Mouse (Mus musculus) ES-E14 (cell line): ENCODE results near the gene Tprkb. TPM values are rescaled to one million over a fixed set of nuclear protein-coding genes. Genes with fewer than 3 reads are reported as not detected.
A peak's percentile ranks its signal among the peaks of the same experiment; 100 is the strongest.
"Not testable (repeated sequence)": the region's sequence is repeated elsewhere in the genome, so short reads cannot be mapped to it uniquely, and the experiment has no call there.

Source experiments
- DNase-seq: peaks from one replicate; pipeline ENCODE4 v3.0.0-alpha.2; 2013; ENCODE audit warnings: low read depth, low spot score
- H3K27ac ChIP-seq: 2 replicates; pipeline ENCODE4 v1.5.1; 2012; ENCODE audit warnings: low read depth, mild to moderate bottlenecking, low read length, moderate library complexity, mixed read lengths; ENCODE audit not compliant: poor library complexity, insufficient read depth, severe bottlenecking
- H3K36me3 ChIP-seq: 2 replicates; pipeline ENCODE4 v1.6.1; 2012; ENCODE audit warnings: mild to moderate bottlenecking, low read length, moderate library complexity, mixed read lengths; ENCODE audit not compliant: control insufficient read depth, poor library complexity, insufficient read depth, severe bottlenecking
- H3K4me1 ChIP-seq, 2 experiments: fragments of 150-350 bp in 1 of 2; sonication (generic) in 1 of 2; 2 replicates each; pipeline ENCODE4 v1.6.1; 2012; ENCODE audit warnings: low read length in 2 of 2, mild to moderate bottlenecking in 1 of 2, mixed read lengths in 1 of 2; ENCODE audit not compliant: control insufficient read depth in 2 of 2, insufficient read depth in 2 of 2, poor library complexity in 1 of 2
- H3K4me3 ChIP-seq, 2 experiments: fragments of 150-350 bp in 1 of 2; sonication (generic) in 1 of 2; 2 replicates each; pipeline ENCODE4 v1.5.1; 2012; ENCODE audit warnings: low read length in 2 of 2, low read depth in 1 of 2, mild to moderate bottlenecking in 1 of 2, mixed read lengths in 1 of 2; ENCODE audit not compliant: insufficient read depth in 1 of 2, poor library complexity in 1 of 2, severe bottlenecking in 1 of 2
- H3K9ac ChIP-seq: 2 replicates; pipeline ENCODE4 v1.6.1; 2012; ENCODE audit warnings: low read depth, mild to moderate bottlenecking, low read length, mixed read lengths; ENCODE audit not compliant: poor library complexity, insufficient read depth, severe bottlenecking
- H3K9me3 ChIP-seq: fragments of 150-350 bp; sonication (generic); 2 replicates; pipeline ENCODE4 v1.6.1; 2012; ENCODE audit warnings: low read depth, mild to moderate bottlenecking, low read length; ENCODE audit not compliant: control insufficient read depth, insufficient read depth
- CHD2 ChIP-seq: IDR thresholded peaks from 2 replicates; pipeline ENCODE4 v1.6.1; 2014; ENCODE audit warnings: mild to moderate bottlenecking, low read depth, low read length, inconsistent platforms
- HCFC1 ChIP-seq: IDR thresholded peaks from 2 replicates; pipeline ENCODE4 v1.6.1; 2012; ENCODE audit warnings: low read length, inconsistent platforms, borderline replicate concordance; ENCODE audit not compliant: insufficient read depth
- MAFK ChIP-seq: IDR thresholded peaks from 2 replicates; pipeline ENCODE4 v1.6.1; 2014; ENCODE audit warnings: mild to moderate bottlenecking, low read depth, low read length, inconsistent platforms; ENCODE audit not compliant: insufficient read depth
- ZC3H11A ChIP-seq: IDR thresholded peaks from 2 replicates; pipeline ENCODE4 v1.6.1; 2012; ENCODE audit warnings: low read depth, mild to moderate bottlenecking, inconsistent platforms, low read length, borderline replicate concordance
- ZNF384 ChIP-seq: IDR thresholded peaks from 2 replicates; pipeline ENCODE4 v1.6.1; 2012; ENCODE audit warnings: low read depth, low read length, inconsistent platforms
- in situ Hi-C, 2 experiments: fragments of 600-800 bp; cut with MboI; formaldehyde crosslinking; loops; one replicate each; pipeline ENCODE4 v1.15.1; 2025; ENCODE audit warnings: low sequenced_read_pairs in 2 of 2, inconsistent platforms in 1 of 2; ENCODE audit not compliant: unreplicated experiment in 2 of 2
- total RNA-seq: library from RNA; depleted of rRNA; stranded (reverse); fragments of 300-350 nt; gene quantifications from 2 replicates; pipeline ENCODE4 v1.2.3, GENCODE M21; 2012

Tprkb gene
- total RNA-seq, 1 experiment, result 25.3 TPM

GRCm38 (mm10) chr6:85898596-85899475 is 12.8 kb upstream of the Tprkb start:
- H3K27ac ChIP-seq, H3K4me3 ChIP-seq, H3K4me1 ChIP-seq, H3K36me3 ChIP-seq, H3K9ac ChIP-seq, DNase-seq, H3K9me3 ChIP-seq, in situ Hi-C loops: not testable (repeated sequence)

GRCm38 (mm10) chr6:85902303-85902702 is 9.4 kb upstream of the Tprkb start:
- H3K9ac ChIP-seq, result no peak overlapping the region
- no peaks in the 10 kb centered on the region for H3K9me3 ChIP-seq
- peaks cover 3 to 6% of the 10 kb centered on the region in 2 experiments; a peak in 1 of 4 replicates for H3K4me1 ChIP-seq
- TF ChIP-seq ZNF384 (no peak), HCFC1 (no peak), MAFK (no peak), CHD2 (no peak), ZC3H11A (no peak)
- H3K4me3 ChIP-seq, result no peak overlapping the region
- DNase-seq, result no peak
- H3K27ac ChIP-seq, result no peak overlapping the region
- in situ Hi-C loops, result no loop called here
- H3K36me3 ChIP-seq, result 0 out of 2 replicates have a peak, but pooled peaks cover 2% of the 10 kb centered on the region

- H3K27ac ChIP-seq, DNase-seq, H3K9me3 ChIP-seq, in situ Hi-C loops, H3K36me3 ChIP-seq, H3K4me1 ChIP-seq: not testable (repeated sequence)
- Histone ChIP-seq H3K4me3 (peak within 1 kb of the TSS; percentile 66 to 79), H3K9ac (peak within 1 kb of the TSS; percentile 79)
Measured at GRCm38 (mm10) chr6:85904642-85905061, 7.0 kb upstream of the Tprkb start, which contains the start of gene Nat8f4. Gene Nat8f4, minus strand, starts transcription at chr6:85904884.

DNA sequence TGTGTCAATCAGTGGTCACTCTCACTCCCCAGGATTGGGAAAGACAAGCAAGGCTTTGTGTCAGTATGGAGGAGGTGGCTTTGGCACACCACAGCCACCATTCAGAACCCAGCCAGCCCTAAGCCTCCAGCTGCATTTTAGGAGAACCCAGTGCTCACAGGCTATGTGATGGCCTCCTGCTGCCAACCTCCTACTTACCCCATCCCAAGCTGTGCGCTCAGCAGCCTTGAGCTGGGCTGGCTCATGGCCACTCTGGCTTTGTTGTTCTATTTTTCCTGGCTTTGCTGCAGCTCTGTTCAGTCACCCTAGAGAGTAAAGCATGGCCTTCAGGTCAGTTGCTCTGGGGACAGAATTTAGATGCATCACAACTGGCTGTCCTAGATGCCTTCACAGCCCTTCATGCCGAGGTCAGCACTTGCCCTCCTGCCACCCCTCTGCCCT is 4.7 kb upstream of the Tprkb start:
- H3K4me3 ChIP-seq, H3K36me3 ChIP-seq, H3K27ac ChIP-seq, H3K9ac ChIP-seq, DNase-seq, H3K4me1 ChIP-seq, H3K9me3 ChIP-seq, in situ Hi-C loops: not testable (repeated sequence)

DNA sequence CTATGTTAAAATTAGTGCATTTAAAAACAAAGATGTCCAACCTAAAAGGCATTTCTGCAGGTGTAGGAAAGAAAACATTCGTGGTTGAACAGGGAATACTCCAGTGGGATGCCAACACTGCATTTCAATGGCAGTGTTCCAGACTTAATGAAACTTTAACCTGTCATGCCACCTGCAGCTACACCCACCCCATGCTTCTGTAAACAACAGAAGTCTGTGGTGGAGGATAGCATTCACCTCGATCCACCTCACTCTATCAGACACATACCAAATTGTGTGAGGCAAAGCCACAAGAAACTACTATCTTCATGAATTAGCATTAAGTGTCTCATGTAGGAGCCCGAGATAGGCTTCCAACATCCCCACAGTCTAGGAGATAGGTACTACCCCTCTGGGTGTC is 3.3 kb upstream of the Tprkb start:
- no peaks in the 10 kb centered on the region for H3K36me3 ChIP-seq
- DNase-seq, result no peak
- no peak for TF ChIP-seq CHD2
- TF ChIP-seq MAFK, result no peak
- TF ChIP-seq ZNF384, result no peak
- H3K27ac ChIP-seq, result no peak overlapping the region
- peaks cover 3 to 6% of the 10 kb centered on the region in 2 experiments; a peak in 1 of 4 replicates for H3K4me1 ChIP-seq
- no peak overlapping the region for H3K4me3 ChIP-seq
- in situ Hi-C loops, result no loop called here
- no peak overlapping the region for H3K9ac ChIP-seq
- H3K9me3 ChIP-seq, result no peaks in the 10 kb centered on the region
